Mouse (Mus musculus) retina, adult 2 months (tissue): ENCODE results near the gene Stac3.

ENCODE experiments used
- DNase-seq: peaks from one replicate; pipeline ENCODE4 v3.0.0-alpha.2; 2012; ENCODE audit warnings: low read depth, low spot score

The Stac3 gene

GRCm38 (mm10) chr10:127500894-127501893 is at the start of gene Stac3:
TSS of gene Stac3 (plus strand) at chr10:127501686.
- DNase-seq: no peak

- no peak for DNase-seq
Measured at GRCm38 (mm10) chr10:127453701-127454100, 47.8 kb upstream of the Stac3 start.

GRCm38 (mm10) chr10:127462411-127463096 is 38.9 kb upstream of the Stac3 start:
- no peak for DNase-seq

- DNase-seq: no peak
Measured at GRCm38 (mm10) chr10:127471281-127471988, 30.1 kb upstream of the Stac3 start.

- DNase-seq: no peak
Measured at GRCm38 (mm10) chr10:127472722-127473121, 28.8 kb upstream of the Stac3 start.

- no peak for DNase-seq
Measured at GRCm38 (mm10) chr10:127475175-127475574, 26.3 kb upstream of the Stac3 start.

- no peak for DNase-seq
Measured at GRCm38 (mm10) chr10:127476541-127476940, 24.9 kb upstream of the Stac3 start.

- no peak for DNase-seq
Measured at GRCm38 (mm10) chr10:127477301-127477700, 24.2 kb upstream of the Stac3 start.

- DNase-seq: peak; percentile 18
Measured at GRCm38 (mm10) chr10:127479131-127479530, 22.4 kb upstream of the Stac3 start.

GRCm38 (mm10) chr10:127480833-127481813 is 20.4 kb upstream of the Stac3 start:
- no peak for DNase-seq

- no peak for DNase-seq
Measured at GRCm38 (mm10) chr10:127485235-127485634, 16.3 kb upstream of the Stac3 start.

GRCm38 (mm10) chr10:127488856-127489255 is 12.6 kb upstream of the Stac3 start:
- no peak for DNase-seq

GRCm38 (mm10) chr10:127490160-127491127 is 11.0 kb upstream of the Stac3 start:
- DNase-seq: no peak

GRCm38 (mm10) chr10:127491128-127491512 is 10.4 kb upstream of the Stac3 start:
- DNase-seq: no peak

- DNase-seq: no peak
Measured at GRCm38 (mm10) chr10:127492118-127492517, 9.4 kb upstream of the Stac3 start.

GRCm38 (mm10) chr10:127496156-127496555 is 5.3 kb upstream of the Stac3 start:
- DNase-seq: no peak

GRCm38 (mm10) chr10:127499516-127499915 is 2.0 kb upstream of the Stac3 start:
- no peak for DNase-seq

GRCm38 (mm10) chr10:127500042-127500441 is 1.4 kb upstream of the Stac3 start:
- no peak for DNase-seq

- DNase-seq: no peak
Measured at GRCm38 (mm10) chr10:127508239-127508638, 6.8 kb downstream of the Stac3 start.
